Mouse (Mus musculus): ENCODE data around the gene Gcnt3. TPM values are rescaled to one million over a fixed set of nuclear protein-coding genes. Genes with fewer than 3 reads are reported as not detected.

The Gcnt3 gene
- total RNA-seq, 4 experiments from 2014 or later: not detected

GRCm38 (mm10) chr9:70007506-70008248, 30.2 kb downstream of the Gcnt3 start:
- DNase-seq (ENCODE audit: low spot score in 2 of 2): no peak

DNA sequence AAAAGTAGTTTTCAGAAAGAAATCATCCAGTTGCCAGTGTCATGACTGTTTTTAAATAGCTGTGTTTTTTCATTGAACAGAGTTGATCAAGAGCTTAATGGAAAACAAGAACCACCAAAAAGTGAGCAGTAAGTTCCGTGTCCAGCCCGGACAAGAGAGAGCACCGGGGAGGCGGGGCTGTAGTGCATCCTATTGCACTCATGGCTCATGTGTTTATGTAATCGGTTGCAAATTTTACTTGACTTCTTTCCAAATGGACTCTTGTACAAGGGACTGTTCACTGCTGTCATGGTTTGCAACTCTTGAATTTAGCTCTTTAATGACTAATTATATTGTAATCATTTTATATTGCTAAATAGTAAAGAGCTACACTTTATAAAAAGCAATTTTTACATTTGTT, 30.9 kb downstream of the Gcnt3 start:
- no peak for DNase-seq (ENCODE audit: low spot score in 2 of 2)

- DNase-seq (ENCODE audit: low spot score in 2 of 2): no peak
Measured at GRCm38 (mm10) chr9:70003516-70003915, 34.4 kb downstream of the Gcnt3 start.

GRCm38 (mm10) chr9:69999318-69999717, 38.6 kb downstream of the Gcnt3 start:
- no peak for DNase-seq (ENCODE audit: low spot score in 2 of 2)

DNA sequence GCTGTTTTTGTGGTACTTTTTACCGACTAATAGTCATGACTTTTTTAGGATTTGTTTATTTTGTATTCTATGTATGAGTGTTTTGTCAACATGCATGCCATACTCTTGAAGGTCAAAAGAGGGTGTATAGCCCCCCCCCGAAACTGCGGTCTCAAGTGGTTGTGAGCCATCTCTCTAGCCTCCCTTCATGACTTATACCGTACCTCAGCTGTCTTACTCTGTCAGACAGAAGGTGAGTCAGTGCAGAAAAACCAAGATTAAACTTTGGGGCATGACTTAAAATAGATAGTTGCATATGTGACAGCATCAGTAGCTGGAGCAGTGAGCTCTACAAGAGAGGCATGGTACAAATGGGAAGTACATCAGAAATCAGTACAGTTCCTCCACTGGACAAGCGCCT, 43.3 kb downstream of the Gcnt3 start:
- DNase-seq (ENCODE audit: low spot score in 2 of 2): no peak

DNA sequence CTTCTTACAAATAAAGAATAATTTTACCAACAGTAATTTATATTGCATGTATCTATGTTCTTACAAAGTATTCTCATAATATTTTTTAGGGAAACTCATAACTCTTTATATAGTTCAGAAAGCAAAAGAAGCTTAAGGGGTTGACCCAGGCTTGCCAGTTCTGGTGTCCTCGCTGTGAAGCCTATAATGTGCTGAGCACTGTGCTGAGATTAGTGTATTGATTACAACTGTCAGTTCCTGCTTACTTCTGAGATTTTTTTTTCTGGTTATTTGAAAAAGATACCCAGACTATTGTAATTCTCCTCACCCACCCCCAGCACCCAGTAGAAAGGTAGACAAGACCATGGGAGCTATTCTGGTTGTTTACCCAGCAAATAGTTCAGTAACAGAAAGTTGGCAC, 44.4 kb downstream of the Gcnt3 start:
- no peak for DNase-seq (ENCODE audit: low spot score in 2 of 2)

DNA sequence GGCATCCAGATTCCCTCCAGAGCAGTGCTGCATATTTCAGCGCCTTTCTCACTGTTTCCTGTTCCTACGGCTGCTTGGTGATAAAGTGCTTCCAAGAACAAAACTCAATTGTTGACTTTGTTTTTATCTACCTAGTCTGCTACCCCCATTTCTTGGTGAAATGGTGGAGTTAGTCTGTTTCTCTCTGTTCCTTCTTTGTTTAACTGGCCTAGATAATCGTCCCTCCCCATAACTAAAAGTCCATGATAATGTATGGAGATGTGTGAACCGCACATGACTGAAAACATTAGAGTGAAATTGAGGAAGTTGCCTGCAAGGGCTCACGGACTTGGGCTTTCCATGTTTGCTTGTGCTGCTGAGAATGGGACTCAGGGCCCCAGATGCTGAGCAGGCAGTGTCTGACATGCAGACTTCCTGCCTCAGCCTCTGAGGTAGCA, 45.0 kb downstream of the Gcnt3 start:
- DNase-seq (ENCODE audit: low spot score in 2 of 2): no peak

- no peak for DNase-seq (ENCODE audit: low spot score in 2 of 2)
Measured at GRCm38 (mm10) chr9:69990346-69990745, 47.5 kb downstream of the Gcnt3 start.

GRCm38 (mm10) chr9:69989303-69990121, 48.4 kb downstream of the Gcnt3 start, which contains the start of gene Bnip2:
Bnip2 (plus strand) TSS chr9:69989466.
- DNase-seq (ENCODE audit: low spot score in 2 of 2): peak; percentile 90 to 93

GRCm38 (mm10) chr9:69988706-69989302, 49.1 kb downstream of the Gcnt3 start:
- no peak for DNase-seq (ENCODE audit: low spot score in 2 of 2)

GRCm38 (mm10) chr9:69987579-69987978, 50.3 kb downstream of the Gcnt3 start:
- DNase-seq (ENCODE audit: low spot score in 2 of 2): peak; percentile 13 to 38

DNA sequence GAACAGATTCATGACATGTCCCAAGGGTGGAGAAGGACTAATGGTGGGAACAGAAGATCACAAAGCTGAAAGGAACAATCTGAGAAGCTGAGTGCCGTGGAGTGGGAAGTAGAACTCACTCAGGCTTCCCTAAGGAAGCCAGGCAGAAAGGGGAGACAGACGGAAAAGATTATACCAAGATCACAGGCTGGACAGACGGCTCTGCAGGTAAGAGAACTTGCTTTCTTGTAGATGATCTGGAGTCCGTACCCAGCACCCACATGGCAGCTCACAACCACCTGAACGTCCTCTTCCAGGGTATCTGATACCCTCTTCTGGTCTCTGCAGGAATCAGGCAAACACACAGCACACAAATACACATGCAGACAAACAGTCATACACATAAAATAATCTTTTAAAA, 51.3 kb downstream of the Gcnt3 start:
- DNase-seq (ENCODE audit: low spot score in 2 of 2): no peak

DNA sequence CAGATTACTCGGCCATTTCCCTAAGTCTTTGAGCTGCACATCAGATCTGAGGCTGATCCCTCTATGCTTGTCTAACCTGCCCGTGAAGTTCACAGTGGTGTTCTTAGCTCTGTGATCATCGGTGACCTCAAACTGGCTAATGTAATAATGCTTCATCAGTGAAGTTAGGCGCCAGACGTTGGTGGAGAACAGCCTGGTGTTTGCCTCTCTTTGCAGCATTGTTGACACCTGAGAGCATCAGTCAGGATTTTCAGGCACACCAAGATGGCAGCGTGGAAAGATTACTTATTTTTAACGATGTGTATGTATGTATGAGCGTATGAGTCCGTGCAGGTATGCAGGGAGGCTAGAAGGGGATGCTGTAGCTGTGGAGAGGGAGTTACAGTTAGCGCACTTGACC, 51.8 kb downstream of the Gcnt3 start:
- DNase-seq (ENCODE audit: low spot score in 2 of 2): no peak

- no peak for DNase-seq (ENCODE audit: low spot score in 2 of 2)
Measured at GRCm38 (mm10) chr9:69985526-69985925, 52.4 kb downstream of the Gcnt3 start.

Other genes starting within 250 kb of the Gcnt3 start
- gene Bnip2, start 48.6 kb downstream of the Gcnt3 start, total RNA-seq (2022): 10 to 100 TPM; 77.2 to 83.2 (median 79.7) TPM
- 10 to 100 TPM; 51.5 to 60.3 (median 56.9) TPM for gene Gtf2a2, start 25.5 kb downstream of the Gcnt3 start, total RNA-seq (2022)
- gene Fam81a, start 104.5 kb upstream of the Gcnt3 start, total RNA-seq (2022): under 1 TPM; 0.68 to 0.97 (median 0.85) TPM
- 1 to 10 TPM; 4.7 to 8.3 (median 5.3) TPM for gene Myo1e, start 169.3 kb upstream of the Gcnt3 start, total RNA-seq (2022)

All from gastrocnemius, adult 8-10 months (tissue).